Mouse (Mus musculus) embryo, embryonic 11 days (tissue): ENCODE results near the gene Gpc6.

ENCODE experiments used
- DNase-seq: peaks from one replicate; pipeline ENCODE4 v3.0.0-alpha.2; 2015

Gpc6 gene

DNA sequence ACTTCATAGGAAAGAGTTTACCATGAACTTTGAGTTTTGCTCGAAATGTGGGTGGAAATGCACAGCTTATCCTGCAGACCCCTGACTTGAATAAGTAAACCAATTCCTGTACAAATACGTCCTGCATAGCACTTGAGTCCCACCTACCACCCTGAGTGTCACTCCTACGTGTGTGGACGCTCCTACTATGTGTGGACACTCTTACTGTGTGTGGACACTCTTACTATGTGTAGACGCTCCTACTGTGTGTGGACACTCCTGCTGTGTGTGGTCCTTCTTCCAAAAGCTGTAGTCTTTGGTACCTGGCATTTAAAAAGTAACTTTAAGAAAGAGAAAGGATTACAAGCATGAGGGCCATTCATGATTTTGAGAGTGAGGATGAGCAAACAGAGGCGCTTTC is 1036.7 kb downstream of the Gpc6 start:
- no peak for DNase-seq

- peak; percentile 67 for DNase-seq
Measured at GRCm38 (mm10) chr14:117962453-117962852, 1037.3 kb downstream of the Gpc6 start.

GRCm38 (mm10) chr14:117972576-117972975 is 1047.5 kb downstream of the Gpc6 start:
- no peak for DNase-seq

DNA sequence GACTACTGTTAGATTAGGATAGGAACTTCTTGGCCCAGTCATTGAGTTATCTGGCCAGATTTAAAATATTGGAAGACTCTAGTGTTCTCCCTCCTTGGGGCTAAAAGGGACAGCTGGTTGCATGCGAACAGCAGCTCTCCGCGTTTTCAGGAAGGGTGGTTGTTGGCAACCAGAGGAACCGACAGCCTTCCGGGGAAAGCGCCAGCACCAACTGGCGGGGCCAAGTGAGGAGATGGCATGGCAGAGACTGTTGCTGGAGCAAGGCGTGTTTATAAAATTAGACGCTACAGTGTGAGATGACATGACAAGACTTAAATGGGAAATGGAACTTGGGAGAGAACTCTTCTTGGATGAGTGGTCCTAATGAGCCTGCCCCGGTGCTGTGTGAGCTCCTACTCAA is 1056.4 kb downstream of the Gpc6 start:
- DNase-seq = no peak

DNA sequence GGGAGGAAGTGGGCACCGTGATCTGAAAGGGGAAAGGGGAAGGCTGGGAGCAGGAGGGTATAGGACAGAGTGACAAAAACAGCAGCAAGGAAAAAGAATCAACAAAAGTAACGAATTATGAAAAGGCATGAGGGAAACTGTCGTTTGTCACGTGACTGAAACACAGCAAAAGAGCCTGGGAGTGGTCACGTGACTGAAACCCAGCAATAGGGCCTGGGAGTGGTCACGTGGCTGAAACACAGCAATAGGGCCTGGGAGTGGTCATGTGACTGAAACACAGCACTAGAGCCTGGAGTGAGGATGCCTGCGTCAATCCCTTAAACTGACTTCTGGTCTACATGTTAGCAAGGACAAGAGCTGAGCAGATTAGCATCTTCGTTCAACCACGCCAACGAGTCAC is 1063.3 kb downstream of the Gpc6 start:
- DNase-seq = no peak

- DNase-seq = no peak
Measured at GRCm38 (mm10) chr14:117990203-117990602, 1065.1 kb downstream of the Gpc6 start.

- no peak for DNase-seq
Measured at GRCm38 (mm10) chr14:117992600-117993256, 1067.6 kb downstream of the Gpc6 start.

DNA sequence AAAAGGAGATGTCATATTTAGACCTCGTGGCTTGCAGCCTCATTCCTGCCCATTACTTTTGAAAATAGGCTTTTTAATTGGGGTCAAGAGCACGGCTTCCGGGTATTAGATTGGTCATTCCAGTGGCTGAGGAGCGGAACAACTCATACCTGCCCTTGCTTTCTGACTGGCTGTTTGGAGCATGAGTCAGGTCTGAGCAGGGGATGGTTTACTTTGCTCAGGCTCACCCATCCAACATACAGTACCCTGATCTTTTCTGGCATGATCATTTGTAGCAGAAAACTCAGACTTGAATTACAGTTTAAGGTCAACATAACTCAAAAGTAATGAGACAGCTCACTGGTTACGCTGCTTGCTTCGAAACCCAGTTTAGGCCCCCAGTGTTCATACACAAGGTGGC is 1068.7 kb downstream of the Gpc6 start:
- DNase-seq = no peak

DNA sequence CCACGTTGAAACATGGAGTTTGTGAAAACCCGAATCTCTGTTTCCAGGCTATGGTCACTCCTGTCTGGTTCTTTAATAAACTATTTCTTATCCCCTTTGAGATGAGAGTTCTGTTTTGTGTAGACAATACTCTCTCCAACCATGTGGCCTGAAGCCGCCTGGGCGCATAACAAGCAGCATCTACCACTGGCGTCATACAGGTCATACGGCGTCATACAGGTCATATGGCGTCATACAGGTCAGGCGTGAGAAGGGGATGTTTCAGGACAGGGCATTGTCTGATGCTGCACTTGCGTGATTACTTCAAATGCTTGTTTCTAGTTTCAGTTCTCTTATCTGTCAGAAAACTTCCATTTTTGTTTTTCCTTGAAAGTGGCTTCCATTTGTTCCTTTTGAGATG is 1079.3 kb downstream of the Gpc6 start:
- DNase-seq = no peak

- DNase-seq = peak; percentile 81
Measured at GRCm38 (mm10) chr14:118005697-118006096, 1080.6 kb downstream of the Gpc6 start.

GRCm38 (mm10) chr14:118009541-118009940 is 1084.4 kb downstream of the Gpc6 start:
- DNase-seq = no peak

- DNase-seq = no peak
Measured at GRCm38 (mm10) chr14:118013237-118013636, 1088.1 kb downstream of the Gpc6 start.

DNA sequence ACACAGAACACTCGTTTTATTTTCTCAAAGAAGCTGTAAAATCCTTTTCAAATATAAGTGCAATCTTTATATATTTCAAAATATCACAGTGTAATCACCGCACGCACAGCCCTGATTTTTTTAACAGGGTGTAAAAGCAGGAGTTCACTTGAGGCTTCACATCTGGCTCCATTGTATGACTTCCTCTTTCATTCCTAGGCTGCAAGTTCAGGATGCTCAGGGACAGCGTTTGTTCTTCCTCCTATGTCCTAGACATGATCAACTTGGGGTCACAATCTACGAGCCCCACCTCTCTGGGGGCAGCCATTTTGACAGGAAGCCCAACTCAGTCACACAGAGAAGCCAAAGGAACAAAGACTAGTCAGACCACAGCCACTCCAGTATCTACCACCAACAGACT is 1094.2 kb downstream of the Gpc6 start:
- no peak for DNase-seq

DNA sequence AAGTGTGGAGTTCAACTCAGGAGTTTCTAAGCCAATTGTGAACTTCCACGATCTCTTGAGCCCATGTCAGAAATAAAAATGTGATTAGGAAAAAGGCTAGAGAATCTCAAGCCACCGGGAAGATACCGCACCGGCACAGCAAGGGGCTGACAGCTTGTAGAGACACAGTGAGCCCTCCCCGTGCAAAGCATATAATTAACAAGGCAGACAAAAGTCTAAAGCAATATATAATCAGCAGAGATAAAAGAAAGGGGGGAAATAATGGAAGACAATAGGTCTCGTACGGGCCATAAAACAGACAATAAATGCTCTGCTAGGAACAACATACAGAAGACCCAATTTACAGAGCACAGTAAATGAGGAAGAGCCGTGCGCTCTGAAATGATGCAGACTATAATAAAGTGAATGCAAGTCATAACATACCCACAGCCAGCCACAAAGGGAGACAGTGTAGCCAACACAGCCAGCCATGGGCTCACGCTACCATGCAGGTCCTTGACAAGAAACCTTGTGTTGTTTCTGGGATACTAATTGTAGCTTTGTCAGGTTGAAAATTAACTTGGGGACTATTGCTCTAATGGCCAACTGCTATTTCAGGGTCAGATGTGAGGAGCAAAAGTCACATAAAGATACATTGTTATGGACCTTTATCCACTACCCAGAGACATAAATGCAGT is 1096.9 kb downstream of the Gpc6 start:
- no peak for DNase-seq
